Mouse (Mus musculus) hindbrain, postnatal 0 days (tissue): ENCODE measurements at regions not wholly inside any gene's neighbourhood (a gene's known extent, or its start where the extent isn't known, plus 50 kb on each side); places are given as distances from the start of the nearest gene placed in this dataset.

ENCODE experiments used
- ATAC-seq: fragments of 200-750 bp; cut with Nextera tagmentation; 2 replicates; pipeline ENCODE4 v1.8.0; 2017; ENCODE audit warnings: mild to moderate bottlenecking, moderate TSS enrichment, moderate library complexity
- DNase-seq: peaks from one replicate; pipeline ENCODE4 v3.0.0-alpha.2; 2015; ENCODE audit warnings: low spot score
- H3K27ac ChIP-seq: fragments of 300-500 bp; sonication (generic); 2 replicates; pipeline ENCODE4 v1.5.1; 2014; ENCODE audit warnings: mild to moderate bottlenecking
- H3K27me3 ChIP-seq: fragments of 300-500 bp; sonication (generic); 2 replicates; pipeline ENCODE4 v1.6.1; 2014; ENCODE audit warnings: low read length, mixed read lengths; ENCODE audit not compliant: insufficient read depth
- H3K36me3 ChIP-seq: fragments of 300-500 bp; sonication (generic); 2 replicates; pipeline ENCODE4 v1.6.1; 2014; ENCODE audit warnings: low read length, mixed read lengths; ENCODE audit not compliant: insufficient read depth
- H3K4me1 ChIP-seq: fragments of 300-500 bp; sonication (generic); 2 replicates; pipeline ENCODE4 v1.6.1; 2014; ENCODE audit warnings: antibody characterized with exemption, low read length, mixed read lengths; ENCODE audit not compliant: insufficient read depth
- H3K4me2 ChIP-seq: fragments of 300-500 bp; sonication (generic); 2 replicates; pipeline ENCODE4 v1.6.1; 2014; ENCODE audit warnings: low read depth, mild to moderate bottlenecking, low read length, moderate library complexity, mixed read lengths
- H3K4me3 ChIP-seq: fragments of 300-500 bp; sonication (generic); 2 replicates; pipeline ENCODE4 v1.5.1; 2014; ENCODE audit warnings: low read length
- H3K9ac ChIP-seq: fragments of 300-500 bp; sonication (generic); replicated peaks from 2 replicates; pipeline ENCODE4 v1.6.1; 2014; ENCODE audit warnings: mild to moderate bottlenecking, low read length, moderate library complexity, mixed read lengths
- H3K9me3 ChIP-seq: fragments of 300-500 bp; sonication (generic); 2 replicates; pipeline ENCODE4 v1.6.1; 2016; ENCODE audit warnings: low read length, mixed read lengths
- CTCF ChIP-seq: IDR thresholded peaks from 2 replicates; pipeline ENCODE4 v1.5.1; 2016; ENCODE audit warnings: antibody characterized with exemption, control low read depth, low read depth
- WGBS: fragments of 180-500 bp; shearing (Covaris S2); extraction: QIAGEN DNeasy Blood & Tissue Kit; methylation state at CpG from one replicate; pipeline ENCODE4 v1.1.7; 2014; 5-methylcytosine and 5-hydroxymethylcytosine counted together

DNA sequence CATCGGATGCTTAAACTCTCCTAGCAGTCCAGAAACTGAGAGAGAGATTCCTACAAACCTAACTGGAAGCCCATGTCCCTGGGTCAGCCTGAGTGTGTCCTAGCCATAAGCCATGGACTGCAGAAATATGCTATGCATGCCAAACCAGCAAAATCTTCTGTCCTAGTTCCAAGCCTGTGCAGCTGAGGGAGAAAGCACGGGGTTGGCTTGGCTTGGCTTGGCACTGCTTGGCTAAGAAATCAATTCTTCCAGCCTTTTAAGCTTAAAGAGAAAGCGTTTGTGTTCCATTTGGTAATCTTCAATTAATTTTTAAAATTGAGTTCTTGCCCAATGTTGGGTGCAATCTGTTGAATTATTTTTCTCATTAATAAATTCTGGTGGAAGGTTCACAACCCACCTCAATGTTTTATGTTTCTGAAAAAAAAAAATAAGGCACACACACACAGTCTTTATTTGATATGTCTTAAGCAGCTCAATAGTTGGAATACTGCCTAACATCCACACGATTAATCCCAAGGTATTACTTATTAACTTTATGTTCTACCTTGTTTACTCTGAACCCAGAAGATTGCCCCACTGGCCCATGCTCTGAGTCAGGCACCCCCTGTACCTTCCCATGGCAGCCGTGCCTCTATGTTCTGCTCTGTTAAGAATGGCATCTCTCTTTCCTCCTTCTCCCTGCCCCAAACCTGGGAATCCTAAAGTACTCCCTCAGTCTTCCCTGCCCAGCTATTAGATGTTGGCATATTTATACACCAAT, 1083.0 kb upstream of the Dsel start:
- 66% methylated on average over 5 of the region's 5 CpGs for WGBS
- peak; percentile 36 for DNase-seq

More for the DNA sequence above, 1083.0 kb upstream of the Dsel start:
- no peak for TF ChIP-seq CTCF
- Histone ChIP-seq H3K27me3 (no peaks in the 10 kb centered on the region), H3K9ac (no peak overlapping the region), H3K27ac (no peak overlapping the region), H3K4me3 (no peak overlapping the region), H3K9me3 (no peaks in the 10 kb centered on the region), H3K4me2 (no peak overlapping the region), H3K4me1 (no peaks in the 10 kb centered on the region), H3K36me3 (no peaks in the 10 kb centered on the region)
- ATAC-seq, result no peak
